In the genomic region with DNA sequence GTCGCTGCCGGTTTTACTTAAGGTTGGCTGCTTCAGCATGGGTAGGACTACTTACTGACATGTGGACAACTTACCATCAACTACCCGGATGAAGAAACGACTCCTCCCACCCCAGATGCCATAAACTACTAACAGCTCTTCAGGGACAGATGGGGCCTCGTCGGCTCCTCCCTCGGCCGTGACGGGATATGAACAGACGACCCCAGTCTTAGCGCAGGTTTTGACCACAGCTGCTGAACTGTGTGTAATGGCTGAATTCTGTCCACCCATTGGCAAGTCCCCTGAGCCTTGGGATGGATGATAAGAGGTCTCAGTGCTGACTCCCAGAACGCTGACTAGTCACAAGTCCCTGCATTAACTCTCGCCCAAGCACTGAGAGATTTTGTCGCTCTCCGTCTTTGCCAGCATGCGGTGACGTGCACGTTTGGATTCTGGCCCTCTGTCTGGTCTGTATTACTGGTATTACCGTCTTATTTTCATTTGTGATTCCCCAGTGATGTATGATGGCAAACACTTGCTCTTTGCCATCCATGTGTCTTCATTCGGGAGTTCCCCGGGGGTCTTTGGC, we compare ENCODE assay signal across 25 mouse cellular contexts. TPM values are rescaled to one million over a fixed set of nuclear protein-coding genes. Genes with fewer than 3 reads are reported as not detected.
DNase-seq lines count a peak whose midpoint lies in the region; ATAC-seq lines count a peak whose summit lies in the region.
"Had no signal": no experiment of that assay in that cellular context is flagged by ENCODE, and none has a peak within 500 bp of the region (broad histone marks: within the 10 kb centered on the region; RNA-seq: fewer than 3 reads in every experiment).

No protein-coding gene starts in this region.

- H3K36me3 ChIP-seq in hindbrain, embryonic 10.5 days = no peaks in the 10 kb centered on the region
- H3K36me3 ChIP-seq in hindbrain, embryonic 16.5 days (ENCODE audit: control insufficient read depth, insufficient read depth, low read length) = no peaks in the 10 kb centered on the region
- no peaks in the 10 kb centered on the region for H3K36me3 ChIP-seq in neural tube, embryonic 11.5 days (ENCODE audit: control insufficient read depth, insufficient read depth, low read length)
- no peaks in the 10 kb centered on the region for H3K36me3 ChIP-seq in neural tube, embryonic 15.5 days
- H3K36me3 ChIP-seq: forebrain, embryonic 12.5 days; hindbrain, embryonic 15.5 days; limb, embryonic 13.5 days; liver, embryonic 13.5 days; lung, embryonic 15.5 days; midbrain, embryonic 12.5 days had no signal

- H3K4me1 ChIP-seq in hindbrain, embryonic 10.5 days (replicated peaks) = peaks cover 24% of the 10 kb centered on the region
- no peaks in the 10 kb centered on the region for H3K4me1 ChIP-seq in hindbrain, embryonic 16.5 days (ENCODE audit: control insufficient read depth, insufficient read depth, low read depth, low read length)
- H3K4me1 ChIP-seq in neural tube, embryonic 11.5 days (ENCODE audit: control insufficient read depth, insufficient read depth, low read length) = peaks cover 2% of the 10 kb centered on the region
- peaks cover 14% of the 10 kb centered on the region; the same call in 1 of the 2 replicates for H3K4me1 ChIP-seq in neural tube, embryonic 15.5 days

- peak; percentile 52 for DNase-seq in gastrocnemius, adult 18-20 months (ENCODE audit: low spot score)
- no peak for DNase-seq in gastrocnemius, postnatal 25 days
- no peak for DNase-seq in hindbrain, embryonic 10.5 days (ENCODE audit: low spot score)
- peak; percentile 39 for DNase-seq in neural tube, embryonic 11.5 days (ENCODE audit: low spot score)
- DNase-seq in layer of hippocampus, postnatal 36 days = no peak
- DNase-seq: adrenal gland, postnatal 14 days; cerebellum, adult 9-11 months; kidney, adult 9 months; kidney, postnatal 14 days; liver, embryonic 13.5 days; retina, postnatal 1 day; right cerebral cortex, postnatal 25 days; spleen, adult 18-20 months; thymus, postnatal 14 days had no signal

- WGBS in hindbrain, embryonic 10.5 days = 84% methylated on average over 21 of the region's 21 CpGs
- 84% methylated on average over 21 of the region's 21 CpGs for WGBS in hindbrain, embryonic 16.5 days
- WGBS in neural tube, embryonic 11.5 days = 62% methylated on average over 21 of the region's 21 CpGs
- 58% methylated on average over 21 of the region's 21 CpGs for WGBS in neural tube, embryonic 15.5 days

- H3K4me2 ChIP-seq in hindbrain, embryonic 16.5 days (ENCODE audit: low read length) = no peak overlapping the region
- no peak overlapping the region for H3K4me2 ChIP-seq in neural tube, embryonic 11.5 days (ENCODE audit: low read depth)
- H3K4me2 ChIP-seq in neural tube, embryonic 15.5 days = no peak overlapping the region
- H3K4me2 ChIP-seq: forebrain, embryonic 12.5 days; hindbrain, embryonic 15.5 days; limb, embryonic 13.5 days; liver, embryonic 13.5 days; lung, embryonic 15.5 days; midbrain, embryonic 12.5 days had no signal

- H3K27ac ChIP-seq in hindbrain, embryonic 10.5 days = peak overlapping the region; percentile 29; the same call in 1 of the 2 replicates
- H3K27ac ChIP-seq in hindbrain, embryonic 16.5 days (ENCODE audit: low read depth, low read length) = no peak overlapping the region
- no peak overlapping the region for H3K27ac ChIP-seq in neural tube, embryonic 11.5 days (ENCODE audit: low read depth, low read length)
- H3K27ac ChIP-seq in neural tube, embryonic 15.5 days (replicated peaks) = no peak overlapping the region
- H3K27ac ChIP-seq: forebrain, embryonic 12.5 days; heart, adult 2 months; hindbrain, embryonic 15.5 days; limb, embryonic 13.5 days; liver, embryonic 13.5 days; lung, embryonic 15.5 days; midbrain, embryonic 12.5 days had no signal

- H3K27me3 ChIP-seq in hindbrain, embryonic 10.5 days (ENCODE audit: insufficient read depth, poor library complexity, severe bottlenecking) = no peaks in the 10 kb centered on the region
- no peaks in the 10 kb centered on the region for H3K27me3 ChIP-seq in hindbrain, embryonic 16.5 days (replicated peaks; ENCODE audit: control insufficient read depth, insufficient read depth, low read length)
- H3K27me3 ChIP-seq in neural tube, embryonic 11.5 days (ENCODE audit: control insufficient read depth, insufficient read depth, low read length) = no peaks in the 10 kb centered on the region
- H3K27me3 ChIP-seq in neural tube, embryonic 15.5 days (replicated peaks) = no peaks in the 10 kb centered on the region
- H3K27me3 ChIP-seq: forebrain, embryonic 12.5 days; hindbrain, embryonic 15.5 days; limb, embryonic 13.5 days; lung, embryonic 15.5 days had no signal

- H3K9me3 ChIP-seq in hindbrain, embryonic 10.5 days = peaks cover 3% of the 10 kb centered on the region; the same call in 1 of the 2 replicates
- H3K9me3 ChIP-seq in hindbrain, embryonic 16.5 days (ENCODE audit: control insufficient read depth, low read length) = no peaks in the 10 kb centered on the region
- no peaks in the 10 kb centered on the region for H3K9me3 ChIP-seq in neural tube, embryonic 11.5 days (ENCODE audit: control insufficient read depth, low read length)
- no peaks in the 10 kb centered on the region for H3K9me3 ChIP-seq in neural tube, embryonic 15.5 days (replicated peaks)
- H3K9me3 ChIP-seq: forebrain, embryonic 12.5 days; hindbrain, embryonic 15.5 days; limb, embryonic 13.5 days; midbrain, embryonic 12.5 days had no signal

- H3K4me3 ChIP-seq in hindbrain, embryonic 10.5 days = no peak overlapping the region
- H3K4me3 ChIP-seq in hindbrain, embryonic 16.5 days (ENCODE audit: low read length) = no peak overlapping the region
- H3K4me3 ChIP-seq in neural tube, embryonic 11.5 days (ENCODE audit: low read depth, low read length) = no peak overlapping the region
- H3K4me3 ChIP-seq in neural tube, embryonic 15.5 days (replicated peaks) = no peak overlapping the region
- H3K4me3 ChIP-seq: erythroblast, embryonic 14.5 days; forebrain, embryonic 12.5 days; heart, adult 2 months; hindbrain, embryonic 15.5 days; limb, embryonic 13.5 days; liver, embryonic 13.5 days; lung, embryonic 15.5 days; midbrain, embryonic 12.5 days had no signal

- H3K9ac ChIP-seq in hindbrain, embryonic 16.5 days (ENCODE audit: low read depth, low read length) = no peak overlapping the region
- H3K9ac ChIP-seq in neural tube, embryonic 11.5 days (ENCODE audit: low read length) = no peak overlapping the region
- no peak overlapping the region for H3K9ac ChIP-seq in neural tube, embryonic 15.5 days (replicated peaks)
- H3K9ac ChIP-seq: forebrain, embryonic 12.5 days; hindbrain, embryonic 15.5 days; limb, embryonic 13.5 days; liver, embryonic 13.5 days; lung, embryonic 15.5 days; midbrain, embryonic 12.5 days had no signal

- ATAC-seq in hindbrain, embryonic 16.5 days = no peak
- ATAC-seq in neural tube, embryonic 11.5 days (ENCODE audit: insufficient read depth, low FRiP score, low TSS enrichment) = no peak
- no peak for ATAC-seq in neural tube, embryonic 15.5 days (ENCODE audit: low FRiP score)
- ATAC-seq: CD4-positive, CD25-positive, alpha-beta regulatory T cell, adult 4 months; intestine, embryonic 16.5 days had no signal

RNA-seq across cellular contexts. Expression of a gene that starts 7.3 kb away (rescaled TPM):
- total RNA-seq in gastrocnemius, adult 18-20 months (2021) = 10 to 100 TPM; 16.2 to 23.7 TPM
- total RNA-seq in gastrocnemius, postnatal 25 days (2021) = 10 to 100 TPM; 27.9 to 47.2 TPM
- 0.71 and 1.1 TPM in 2 replicates for polyA plus RNA-seq in hindbrain, embryonic 10.5 days (2016; fragmentation: Nextera tagmentation; extraction: Ambion mirVana)
- polyA plus RNA-seq in hindbrain, embryonic 16.5 days (2015; fragmentation: Nextera tagmentation; extraction: Ambion mirVana) = 2.0 and 2.4 TPM in 2 replicates
- polyA plus RNA-seq in neural tube, embryonic 11.5 days (2014; fragmentation: Nextera tagmentation; extraction: Ambion mirVana) = 0.23 and 0.36 TPM in 2 replicates
- 2.8 TPM in 2 replicates for polyA plus RNA-seq in neural tube, embryonic 15.5 days (2015; fragmentation: Nextera tagmentation; extraction: Ambion mirVana)
- total RNA-seq in layer of hippocampus, postnatal 36 days (2021) = 1 to 10 TPM; 1.2 to 1.4 TPM

RNA-seq across cellular contexts. Expression of a gene that starts 37.6 kb away (rescaled TPM):
- total RNA-seq in gastrocnemius, adult 18-20 months (2021) = 10 to 100 TPM; 80.1 to 88.4 TPM
- 100 to 1,000 TPM; 104 to 106 TPM for total RNA-seq in gastrocnemius, postnatal 25 days (2021)
- 338 and 391 TPM in 2 replicates for polyA plus RNA-seq in hindbrain, embryonic 10.5 days (2016; fragmentation: Nextera tagmentation; extraction: Ambion mirVana)
- 328 and 463 TPM in 2 replicates for polyA plus RNA-seq in hindbrain, embryonic 16.5 days (2015; fragmentation: Nextera tagmentation; extraction: Ambion mirVana)
- polyA plus RNA-seq in neural tube, embryonic 11.5 days (2014; fragmentation: Nextera tagmentation; extraction: Ambion mirVana) = 402 and 441 TPM in 2 replicates
- 453 and 482 TPM in 2 replicates for polyA plus RNA-seq in neural tube, embryonic 15.5 days (2015; fragmentation: Nextera tagmentation; extraction: Ambion mirVana)
- total RNA-seq in layer of hippocampus, postnatal 36 days (2021) = 100 to 1,000 TPM; 568 to 611 TPM

RNA-seq across cellular contexts. Expression of a gene that starts 41.6 kb away (rescaled TPM):
- total RNA-seq in gastrocnemius, adult 18-20 months (2021) = 100 to 1,000 TPM; 119 to 125 TPM
- total RNA-seq in gastrocnemius, postnatal 25 days (2021) = 100 to 1,000 TPM; 102 to 122 TPM
- 58.7 and 68.6 TPM in 2 replicates for polyA plus RNA-seq in hindbrain, embryonic 10.5 days (2016; fragmentation: Nextera tagmentation; extraction: Ambion mirVana)
- polyA plus RNA-seq in hindbrain, embryonic 16.5 days (2015; fragmentation: Nextera tagmentation; extraction: Ambion mirVana) = 118 and 123 TPM in 2 replicates
- 62.2 and 69.4 TPM in 2 replicates for polyA plus RNA-seq in neural tube, embryonic 11.5 days (2014; fragmentation: Nextera tagmentation; extraction: Ambion mirVana)
- 111 and 116 TPM in 2 replicates for polyA plus RNA-seq in neural tube, embryonic 15.5 days (2015; fragmentation: Nextera tagmentation; extraction: Ambion mirVana)
- total RNA-seq in layer of hippocampus, postnatal 36 days (2021) = 10 to 100 TPM; 77.6 to 80.4 TPM

RNA-seq across cellular contexts. Expression of a gene that starts 46.2 kb away (rescaled TPM):
- total RNA-seq in gastrocnemius, adult 18-20 months (2021) = 1 to 10 TPM; 5.5 to 6.1 TPM
- total RNA-seq in gastrocnemius, postnatal 25 days (2021) = 1 to 10 TPM; 7.8 TPM
- 173 and 211 TPM in 2 replicates for polyA plus RNA-seq in hindbrain, embryonic 10.5 days (2016; fragmentation: Nextera tagmentation; extraction: Ambion mirVana)
- polyA plus RNA-seq in hindbrain, embryonic 16.5 days (2015; fragmentation: Nextera tagmentation; extraction: Ambion mirVana) = 105 and 113 TPM in 2 replicates
- 152 and 165 TPM in 2 replicates for polyA plus RNA-seq in neural tube, embryonic 11.5 days (2014; fragmentation: Nextera tagmentation; extraction: Ambion mirVana)
- polyA plus RNA-seq in neural tube, embryonic 15.5 days (2015; fragmentation: Nextera tagmentation; extraction: Ambion mirVana) = 106 and 119 TPM in 2 replicates
- 10 to 100 TPM; 17.6 to 17.9 TPM for total RNA-seq in layer of hippocampus, postnatal 36 days (2021)

RNA-seq across cellular contexts. Expression of a gene that starts 50.6 kb away (rescaled TPM):
- total RNA-seq in gastrocnemius, adult 18-20 months (2021) = 1 to 10 TPM in 1 of 2 experiments, under 1 TPM in 1; 0.68 to 1.6 TPM
- total RNA-seq in gastrocnemius, postnatal 25 days (2021) = 1 to 10 TPM; 1.2 to 1.6 TPM
- 5.9 and 7.5 TPM in 2 replicates for polyA plus RNA-seq in hindbrain, embryonic 10.5 days (2016; fragmentation: Nextera tagmentation; extraction: Ambion mirVana)
- polyA plus RNA-seq in hindbrain, embryonic 16.5 days (2015; fragmentation: Nextera tagmentation; extraction: Ambion mirVana) = 6.5 and 9.1 TPM in 2 replicates
- polyA plus RNA-seq in neural tube, embryonic 11.5 days (2014; fragmentation: Nextera tagmentation; extraction: Ambion mirVana) = 2.8 and 3.5 TPM in 2 replicates
- polyA plus RNA-seq in neural tube, embryonic 15.5 days (2015; fragmentation: Nextera tagmentation; extraction: Ambion mirVana) = 3.7 and 9.8 TPM in 2 replicates
- total RNA-seq in layer of hippocampus, postnatal 36 days (2021) = 1 to 10 TPM; 4.2 to 6.9 TPM

Comparison
In these comparisons a context has a peak if more than half of its experiments do, and no peak if none do; other contexts are left out.
1. DNase-seq: peak in gastrocnemius, adult 18-20 months (single experiment) and neural tube, embryonic 11.5 days (single experiment); none in gastrocnemius, postnatal 25 days (single experiment), hindbrain, embryonic 10.5 days (single experiment) and layer of hippocampus, postnatal 36 days (0 of 2).